Mouse (Mus musculus): ENCODE measurements around the gene Ccnk. TPM values are rescaled to one million over a fixed set of nuclear protein-coding genes. Genes with fewer than 3 reads are reported as not detected.

Ccnk gene
- 100 to 1,000 TPM; 127 to 147 TPM for total RNA-seq (2021)
- long read RNA-seq, experiment 1, partial matches to known transcripts: 1 of 13 reads
- long read RNA-seq, experiment 1, other reads (novel, unspliced or antisense): 12 of 13 reads
- long read RNA-seq, experiment 2, partial matches to known transcripts: 13 of 17 reads
- long read RNA-seq, experiment 2, other reads (novel, unspliced or antisense): 0 of 17 reads

- DNase-seq (ENCODE audit: low spot score): peak; percentile 99
Observed at GRCm38 (mm10) chr12:108179321-108180266, at the start of gene Ccnk. TSS of gene Ccnk (plus strand) at chr12:108179579.

- no peak for DNase-seq (ENCODE audit: low spot score)
Observed at GRCm38 (mm10) chr12:108132450-108133070, 46.8 kb upstream of the Ccnk start.

- DNase-seq (ENCODE audit: low spot score): no peak
Observed at GRCm38 (mm10) chr12:108133181-108133580, 46.2 kb upstream of the Ccnk start.

GRCm38 (mm10) chr12:108135610-108136208 is 43.7 kb upstream of the Ccnk start:
- DNase-seq (ENCODE audit: low spot score): peak; percentile 78

GRCm38 (mm10) chr12:108143624-108144498 is 35.5 kb upstream of the Ccnk start:
- DNase-seq (ENCODE audit: low spot score): peak; percentile 47

GRCm38 (mm10) chr12:108145198-108145597 is 34.2 kb upstream of the Ccnk start:
- no peak for DNase-seq (ENCODE audit: low spot score)

- no peak for DNase-seq (ENCODE audit: low spot score)
Observed at GRCm38 (mm10) chr12:108149764-108150163, 29.6 kb upstream of the Ccnk start.

- DNase-seq (ENCODE audit: low spot score): no peak
Observed at GRCm38 (mm10) chr12:108152743-108153142, 26.6 kb upstream of the Ccnk start.

- DNase-seq (ENCODE audit: low spot score): no peak
Observed at GRCm38 (mm10) chr12:108159863-108160262, 19.5 kb upstream of the Ccnk start.

- DNase-seq (ENCODE audit: low spot score): peak; percentile 24
Observed at GRCm38 (mm10) chr12:108162036-108162435, 17.3 kb upstream of the Ccnk start.

- DNase-seq (ENCODE audit: low spot score): no peak
Observed at GRCm38 (mm10) chr12:108163706-108164105, 15.7 kb upstream of the Ccnk start.

- no peak for DNase-seq (ENCODE audit: low spot score)
Observed at GRCm38 (mm10) chr12:108168909-108169308, 10.5 kb upstream of the Ccnk start.

GRCm38 (mm10) chr12:108170467-108170866 is 8.9 kb upstream of the Ccnk start:
- DNase-seq (ENCODE audit: low spot score): no peak

GRCm38 (mm10) chr12:108171336-108171735 is 8.0 kb upstream of the Ccnk start:
- no peak for DNase-seq (ENCODE audit: low spot score)

- no peak for DNase-seq (ENCODE audit: low spot score)
Observed at GRCm38 (mm10) chr12:108172639-108173038, 6.7 kb upstream of the Ccnk start.

GRCm38 (mm10) chr12:108174606-108175505 is 4.5 kb upstream of the Ccnk start:
- DNase-seq (ENCODE audit: low spot score): no peak

GRCm38 (mm10) chr12:108176366-108176765 is 3.0 kb upstream of the Ccnk start:
- DNase-seq (ENCODE audit: low spot score): no peak

GRCm38 (mm10) chr12:108178331-108179245 is 791 bp upstream of the Ccnk start:
- DNase-seq (ENCODE audit: low spot score): peak; percentile 38

- no peak for DNase-seq (ENCODE audit: low spot score)
Observed at GRCm38 (mm10) chr12:108179246-108179320, 296 bp upstream of the Ccnk start, which contains the start of gene Setd3. TSS of gene Setd3 (minus strand) at chr12:108179314.

Data from gastrocnemius, adult 18-20 months (tissue).